Mouse (Mus musculus) megakaryocyte, embryonic 14.5 days (primary cell): ENCODE data around the gene Tet3. TPM values are rescaled to one million over a fixed set of nuclear protein-coding genes. Genes with fewer than 3 reads are reported as not detected.
"Not testable (repeated sequence)": the region's sequence is repeated elsewhere in the genome, so short reads cannot be mapped to it uniquely, and the experiment has no call there.

Source experiments
- H3K27me3 ChIP-seq: replicated peaks from 2 replicates; pipeline ENCODE3; 2012; ENCODE audit warnings: inconsistent platforms
- H3K36me3 ChIP-seq: replicated peaks from 2 replicates; pipeline ENCODE3; 2012; ENCODE audit warnings: low read length, inconsistent platforms, mixed read lengths
- H3K4me1 ChIP-seq: 2 replicates; pipeline ENCODE4 v1.6.1; 2012; ENCODE audit warnings: inconsistent platforms
- H3K4me3 ChIP-seq: replicated peaks from 2 replicates; pipeline ENCODE3; 2012; ENCODE audit warnings: moderate library complexity, mild to moderate bottlenecking, inconsistent platforms
- H3K9me3 ChIP-seq: 2 replicates; pipeline ENCODE4 v1.6.1; 2012; ENCODE audit warnings: inconsistent platforms
- FLI1 ChIP-seq: IDR thresholded peaks from 2 replicates; pipeline ENCODE4 v1.6.1; 2012; ENCODE audit warnings: low read length, inconsistent platforms, mixed read lengths
- GATA1 ChIP-seq: IDR thresholded peaks from 3 replicates; pipeline ENCODE4 v1.6.1; 2012; ENCODE audit warnings: mixed read lengths, low read length, inconsistent platforms, borderline replicate concordance
- polyA plus RNA-seq: library from polyadenylated mRNA; stranded (reverse); fragments of >175 nt; gene quantifications from 2 replicates; pipeline ENCODE4 v1.2.3, GENCODE M21; 2012; ENCODE audit warnings: low replicate concordance; ENCODE audit not compliant: insufficient read depth

Gene Tet3
- polyA plus RNA-seq, 1 experiment = 10.6 TPM

- H3K4me3 ChIP-seq = no peak overlapping the region
- peaks cover 51% of the 10 kb centered on the region for H3K36me3 ChIP-seq
- no peaks in the 10 kb centered on the region for H3K9me3 ChIP-seq
- H3K4me1 ChIP-seq = peaks cover 43% of the 10 kb centered on the region
- H3K27me3 ChIP-seq = no peaks in the 10 kb centered on the region
- TF ChIP-seq FLI1 = no peak
- TF ChIP-seq GATA1 = no peak
Measured at GRCm38 (mm10) chr6:83347916-83348315, 111.0 kb downstream of the Tet3 start.

- H3K36me3 ChIP-seq = peaks cover 54% of the 10 kb centered on the region
Measured at GRCm38 (mm10) chr6:83345285-83345684, 113.6 kb downstream of the Tet3 start.

GRCm38 (mm10) chr6:83342957-83343356 lies 115.9 kb downstream of the Tet3 start:
- TF ChIP-seq FLI1 = no peak
- TF ChIP-seq GATA1 = no peak
- Histone ChIP-seq H3K4me3 (no peak overlapping the region), H3K4me1 (peaks cover 3% of the 10 kb centered on the region; the same call in 1 of the 2 replicates), H3K27me3 (no peaks in the 10 kb centered on the region), H3K36me3 (peaks cover 71% of the 10 kb centered on the region), H3K9me3 (no peaks in the 10 kb centered on the region)

More at GRCm38 (mm10) chr6:83345285-83345684, 113.6 kb downstream of the Tet3 start:
- not testable (repeated sequence) for H3K4me3 ChIP-seq, H3K9me3 ChIP-seq, H3K27me3 ChIP-seq
- peaks cover 21% of the 10 kb centered on the region for H3K4me1 ChIP-seq

DNA sequence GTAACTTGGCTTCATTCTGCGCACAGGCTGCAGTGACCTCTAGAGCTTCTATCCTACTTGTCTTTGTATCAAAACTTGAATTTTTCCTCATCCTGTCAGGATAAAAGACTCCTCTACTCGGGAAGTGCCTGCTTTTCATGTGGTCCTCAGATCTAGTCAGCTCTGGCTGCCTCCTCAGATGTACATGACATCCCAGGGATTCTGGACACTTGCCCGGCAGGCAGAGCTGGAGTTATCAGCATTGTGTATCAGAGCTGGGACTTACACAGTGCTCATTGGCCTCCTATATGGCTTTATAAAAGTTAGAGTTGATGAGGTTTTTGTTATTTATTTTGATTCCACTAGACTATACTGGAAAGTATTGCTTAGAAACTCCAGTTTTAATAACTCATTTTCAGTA lies 117.5 kb downstream of the Tet3 start:
- Histone ChIP-seq H3K9me3 (no peaks in the 10 kb centered on the region), H3K4me1 (no peaks in the 10 kb centered on the region), H3K27me3 (no peaks in the 10 kb centered on the region), H3K36me3 (peaks cover 78% of the 10 kb centered on the region), H3K4me3 (no peak overlapping the region)
- TF ChIP-seq FLI1 = no peak
- TF ChIP-seq GATA1 = no peak

- H3K9me3 ChIP-seq = no peaks in the 10 kb centered on the region
- peaks cover 43% of the 10 kb centered on the region for H3K4me1 ChIP-seq
- peaks cover 47% of the 10 kb centered on the region for H3K36me3 ChIP-seq
- H3K4me3 ChIP-seq = peak overlapping the region; percentile 59
- TF ChIP-seq GATA1 (no peak), FLI1 (no peak)
- H3K27me3 ChIP-seq = no peaks in the 10 kb centered on the region
Measured at GRCm38 (mm10) chr6:83327591-83328190, 131.2 kb downstream of the Tet3 start.

DNA sequence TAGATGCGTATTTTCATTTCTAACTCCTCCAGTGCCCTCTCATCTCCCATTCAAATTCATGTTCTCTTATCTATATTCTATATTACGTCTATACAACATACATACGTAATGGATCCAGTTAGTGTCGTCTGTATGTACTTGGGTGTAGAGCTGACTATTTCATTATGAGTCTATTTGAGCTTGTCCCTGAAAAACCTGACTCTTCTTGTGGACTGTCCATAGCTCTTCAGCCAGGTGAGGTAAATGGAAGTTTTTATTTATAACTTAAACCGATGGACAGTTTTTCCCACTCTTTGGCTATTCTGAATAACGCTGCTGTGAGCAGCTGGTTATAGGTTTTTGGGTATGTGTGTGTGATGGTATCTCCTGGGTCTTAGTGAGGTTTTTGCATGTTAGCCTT lies 132.1 kb downstream of the Tet3 start:
- Histone ChIP-seq H3K4me1 (peaks cover 51% of the 10 kb centered on the region), H3K4me3 (peak overlapping the region; percentile 97), H3K27me3 (no peaks in the 10 kb centered on the region), H3K36me3 (peaks cover 40% of the 10 kb centered on the region), H3K9me3 (no peaks in the 10 kb centered on the region)
- no peak for TF ChIP-seq GATA1
- TF ChIP-seq FLI1 = no peak

- TF ChIP-seq FLI1 (no peak), GATA1 (no peak)
- H3K36me3 ChIP-seq = peaks cover 36% of the 10 kb centered on the region
- H3K9me3 ChIP-seq = no peaks in the 10 kb centered on the region
Measured at GRCm38 (mm10) chr6:83326394-83326736, 132.5 kb downstream of the Tet3 start.

GRCm38 (mm10) chr6:83325525-83326393 lies 133.1 kb downstream of the Tet3 start, which contains the start of the genes Mthfd2 and Mob1a:
Mthfd2 (minus strand) TSS chr6:83325908.
Mob1a (plus strand) TSS chr6:83326016.
- no peaks in the 10 kb centered on the region for H3K9me3 ChIP-seq
- H3K27me3 ChIP-seq = no peaks in the 10 kb centered on the region
- H3K4me1 ChIP-seq = peaks cover 51% of the 10 kb centered on the region
- no peak for TF ChIP-seq GATA1
- TF ChIP-seq FLI1 = no peak
- peak within 1 kb of the TSS; percentile 97 for H3K4me3 ChIP-seq
- peaks cover 30% of the 10 kb centered on the region for H3K36me3 ChIP-seq

More at GRCm38 (mm10) chr6:83326394-83326736, 132.5 kb downstream of the Tet3 start:
- Histone ChIP-seq H3K4me1 (peaks cover 51% of the 10 kb centered on the region), H3K4me3 (peak overlapping the region; percentile 97), H3K27me3 (no peaks in the 10 kb centered on the region)

DNA sequence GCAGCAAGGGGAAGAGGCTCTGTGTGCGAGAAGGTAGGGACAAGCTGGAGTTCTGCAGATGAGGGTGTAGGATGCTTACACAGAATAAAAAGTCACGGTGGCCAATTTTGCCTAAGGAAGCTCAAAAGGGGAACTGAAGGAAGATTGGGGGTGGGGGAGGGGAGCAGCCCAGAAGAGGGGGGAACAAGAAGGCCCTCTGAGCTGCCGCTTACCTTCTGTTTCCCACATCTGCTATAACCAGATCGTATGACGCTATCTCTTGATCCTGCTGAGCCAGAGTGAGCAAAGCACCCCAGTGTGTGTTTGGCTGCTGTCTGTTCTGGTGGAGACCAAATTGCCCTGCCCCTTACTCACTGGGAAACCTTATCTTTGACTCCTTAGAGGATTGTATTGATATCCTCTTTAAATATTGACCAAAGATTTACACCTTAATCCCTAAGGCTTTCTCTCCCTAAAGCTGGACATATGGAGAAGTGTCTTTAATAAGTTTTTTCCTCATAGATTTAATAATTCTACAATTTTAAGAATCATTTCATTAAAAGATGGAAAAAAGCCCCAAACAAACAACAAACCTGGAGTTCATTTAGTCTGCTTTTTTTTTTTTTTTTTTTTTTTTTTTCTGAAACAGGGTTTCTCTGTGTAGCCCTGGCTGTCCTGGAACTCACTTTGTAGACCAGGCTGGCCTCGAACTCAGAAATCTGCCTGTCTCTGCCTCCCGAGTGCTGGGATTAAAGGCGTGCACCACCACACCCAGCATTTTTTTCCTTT lies 135.0 kb downstream of the Tet3 start:
- Histone ChIP-seq H3K36me3 (peaks cover 11% of the 10 kb centered on the region), H3K4me3 (peak overlapping the region; percentile 75), H3K9me3 (no peaks in the 10 kb centered on the region), H3K27me3 (no peaks in the 10 kb centered on the region), H3K4me1 (peaks cover 49% of the 10 kb centered on the region)
- no peak for TF ChIP-seq GATA1
- TF ChIP-seq FLI1 = no peak

GRCm38 (mm10) chr6:83322794-83323193 lies 136.1 kb downstream of the Tet3 start:
- Histone ChIP-seq H3K4me1 (peaks cover 42% of the 10 kb centered on the region), H3K4me3 (no peak overlapping the region), H3K9me3 (no peaks in the 10 kb centered on the region), H3K27me3 (no peaks in the 10 kb centered on the region), H3K36me3 (peaks cover 2% of the 10 kb centered on the region)
- TF ChIP-seq GATA1 (no peak), FLI1 (no peak)
